Mouse (Mus musculus) midbrain, embryonic 11.5 days (tissue): Measurements from ENCODE around the gene Snx3. TPM values are rescaled to one million over a fixed set of nuclear protein-coding genes. Genes with fewer than 3 reads are reported as not detected.

ENCODE experiments used
- ATAC-seq: fragments of 200-750 bp; cut with Nextera tagmentation; 2 replicates; pipeline ENCODE4 v1.8.0; 2017; ENCODE audit warnings: moderate TSS enrichment, moderate library complexity; ENCODE audit not compliant: low FRiP score
- DNase-seq: peaks from one replicate; pipeline ENCODE4 v3.0.0; 2015; ENCODE audit warnings: low spot score; ENCODE audit errors: missing footprints
- H3K27ac ChIP-seq: fragments of 300-500 bp; sonication (generic); 2 replicates; pipeline ENCODE4 v1.5.1; 2014; ENCODE audit warnings: low read depth, low read length
- H3K27me3 ChIP-seq: fragments of 300-500 bp; sonication (generic); 2 replicates; pipeline ENCODE4 v1.6.1; 2014; ENCODE audit warnings: mild to moderate bottlenecking, low read length, moderate library complexity, mixed read lengths; ENCODE audit not compliant: control insufficient read depth, insufficient read depth
- H3K36me3 ChIP-seq: fragments of 300-500 bp; sonication (generic); 2 replicates; pipeline ENCODE4 v1.6.1; 2014; ENCODE audit warnings: mild to moderate bottlenecking, low read length, moderate library complexity, mixed read lengths; ENCODE audit not compliant: control insufficient read depth, insufficient read depth
- H3K4me1 ChIP-seq: fragments of 300-500 bp; sonication (generic); 2 replicates; pipeline ENCODE4 v1.6.1; 2014; ENCODE audit warnings: low read length; ENCODE audit not compliant: control insufficient read depth, insufficient read depth
- H3K4me2 ChIP-seq: fragments of 300-500 bp; sonication (generic); 2 replicates; pipeline ENCODE4 v1.6.1; 2014; ENCODE audit warnings: mild to moderate bottlenecking, moderate library complexity
- H3K4me3 ChIP-seq: fragments of 300-500 bp; sonication (generic); 2 replicates; pipeline ENCODE4 v1.5.1; 2014; ENCODE audit warnings: low read depth, low read length
- H3K9ac ChIP-seq: fragments of 300-500 bp; sonication (generic); 2 replicates; pipeline ENCODE4 v1.6.1; 2014; ENCODE audit warnings: low read length
- H3K9me3 ChIP-seq: fragments of 300-500 bp; sonication (generic); 2 replicates; pipeline ENCODE4 v1.6.1; 2016; ENCODE audit warnings: low read length; ENCODE audit not compliant: control insufficient read depth
- WGBS: fragments of 180-500 bp; shearing (Covaris S2); extraction: QIAGEN DNeasy Blood & Tissue Kit; methylation state at CpG from one replicate; pipeline ENCODE4 v1.1.7; 2014; 5-methylcytosine and 5-hydroxymethylcytosine counted together
- polyA plus RNA-seq: library from polyadenylated mRNA; unstranded; fragments of >200 nt; fragmentation: Nextera tagmentation; extraction: Ambion mirVana; gene quantifications from 2 replicates; pipeline ENCODE4 v1.2.1, GENCODE M21; 2014

Snx3 gene
- polyA plus RNA-seq, 1 experiment from 2014 or later, result 248 TPM

GRCm38 (mm10) chr10:42501161-42501560 lies 669 bp upstream of the Snx3 start:
- Histone ChIP-seq H3K4me1 (peaks cover 4% of the 10 kb centered on the region), H3K4me3 (peak overlapping the region; percentile 87; the same call in 1 of the 2 replicates), H3K27me3 (no peaks in the 10 kb centered on the region), H3K27ac (peak overlapping the region; percentile 87; the same call in 1 of the 2 replicates), H3K9me3 (no peaks in the 10 kb centered on the region), H3K4me2 (peak overlapping the region; percentile 79; the same call in 1 of the 2 replicates), H3K36me3 (no peaks in the 10 kb centered on the region), H3K9ac (peak overlapping the region; percentile 91; the same call in 1 of the 2 replicates)
- ATAC-seq, result no peak
- no peak for DNase-seq
- 87% methylated on average over 5 of the region's 5 CpGs for WGBS

GRCm38 (mm10) chr10:42502349-42503111 lies 700 bp downstream of the Snx3 start:
- peak overlapping the region; percentile 87 for H3K27ac ChIP-seq
- no peaks in the 10 kb centered on the region for H3K36me3 ChIP-seq
- peaks cover 4% of the 10 kb centered on the region for H3K4me1 ChIP-seq
- peak overlapping the region; percentile 87 for H3K4me3 ChIP-seq
- H3K9me3 ChIP-seq, result no peaks in the 10 kb centered on the region
- H3K9ac ChIP-seq, result peak overlapping the region; percentile 91
- no peaks in the 10 kb centered on the region for H3K27me3 ChIP-seq
- ATAC-seq (peak; percentile 67), DNase-seq (peak; percentile 95)
- under 1% methylated on average over 50 of the region's 55 CpGs for WGBS
- peak overlapping the region; percentile 79 for H3K4me2 ChIP-seq

- Histone ChIP-seq H3K4me2 (no peak overlapping the region), H3K27ac (no peak overlapping the region), H3K36me3 (no peaks in the 10 kb centered on the region; the same call in 1 of the 2 replicates), H3K4me3 (no peak overlapping the region), H3K9me3 (no peaks in the 10 kb centered on the region), H3K27me3 (no peaks in the 10 kb centered on the region), H3K9ac (no peak overlapping the region), H3K4me1 (peaks cover 4% of the 10 kb centered on the region)
- WGBS, result 92% methylated on average over 10 of the region's 10 CpGs
- no peak for ATAC-seq
- no peak for DNase-seq
These were observed 2.4 kb downstream of the Snx3 start for GRCm38 (mm10) chr10:42504096-42504710.

GRCm38 (mm10) chr10:42510141-42510540 lies 8.3 kb downstream of the Snx3 start:
- ATAC-seq (no peak), DNase-seq (no peak)

GRCm38 (mm10) chr10:42511184-42512135 lies 9.6 kb downstream of the Snx3 start:
- DNase-seq (no peak), ATAC-seq (no peak)
- 89% methylated on average over 6 of the region's 6 CpGs for WGBS
- H3K4me2 ChIP-seq, result no peak overlapping the region
- H3K4me3 ChIP-seq, result no peak overlapping the region
- no peaks in the 10 kb centered on the region for H3K4me1 ChIP-seq
- no peaks in the 10 kb centered on the region for H3K27me3 ChIP-seq
- no peaks in the 10 kb centered on the region; the same call in 1 of the 2 replicates for H3K36me3 ChIP-seq
- H3K27ac ChIP-seq, result no peak overlapping the region
- no peak overlapping the region for H3K9ac ChIP-seq
- H3K9me3 ChIP-seq, result no peaks in the 10 kb centered on the region

More at GRCm38 (mm10) chr10:42510141-42510540, 8.3 kb downstream of the Snx3 start:
- WGBS, result 82% methylated on average over 6 of the region's 6 CpGs
- no peaks in the 10 kb centered on the region for H3K9me3 ChIP-seq
- H3K27ac ChIP-seq, result no peak overlapping the region
- H3K4me1 ChIP-seq, result no peaks in the 10 kb centered on the region
- H3K27me3 ChIP-seq, result no peaks in the 10 kb centered on the region
- H3K36me3 ChIP-seq, result no peaks in the 10 kb centered on the region; the same call in 1 of the 2 replicates
- no peak overlapping the region for H3K9ac ChIP-seq
- no peak overlapping the region for H3K4me2 ChIP-seq
- H3K4me3 ChIP-seq, result no peak overlapping the region

GRCm38 (mm10) chr10:42514125-42514524 lies 12.3 kb downstream of the Snx3 start:
- no peak overlapping the region for H3K4me2 ChIP-seq
- no peak overlapping the region for H3K9ac ChIP-seq
- ATAC-seq (no peak), DNase-seq (no peak)
- H3K4me3 ChIP-seq, result no peak overlapping the region
- H3K9me3 ChIP-seq, result no peaks in the 10 kb centered on the region
- no peaks in the 10 kb centered on the region for H3K4me1 ChIP-seq
- H3K27ac ChIP-seq, result no peak overlapping the region
- no peaks in the 10 kb centered on the region for H3K27me3 ChIP-seq
- no peaks in the 10 kb centered on the region for H3K36me3 ChIP-seq

- Histone ChIP-seq H3K9ac (no peak overlapping the region), H3K36me3 (no peaks in the 10 kb centered on the region), H3K9me3 (no peaks in the 10 kb centered on the region), H3K27ac (no peak overlapping the region), H3K4me3 (no peak overlapping the region), H3K4me2 (no peak overlapping the region), H3K27me3 (no peaks in the 10 kb centered on the region), H3K4me1 (peaks cover under 1% of the 10 kb centered on the region; the same call in 1 of the 2 replicates)
- ATAC-seq (no peak), DNase-seq (no peak)
- 87% methylated on average over 8 of the region's 8 CpGs for WGBS
These were observed 16.5 kb downstream of the Snx3 start for GRCm38 (mm10) chr10:42518363-42518762.

- ATAC-seq (no peak), DNase-seq (no peak)
- H3K4me2 ChIP-seq, result no peak overlapping the region
- H3K27ac ChIP-seq, result no peak overlapping the region
- no peaks in the 10 kb centered on the region for H3K27me3 ChIP-seq
- 74% methylated on average over 5 of the region's 5 CpGs for WGBS
- no peaks in the 10 kb centered on the region for H3K9me3 ChIP-seq
- no peak overlapping the region for H3K4me3 ChIP-seq
- H3K9ac ChIP-seq, result no peak overlapping the region
- H3K4me1 ChIP-seq, result peaks cover 4% of the 10 kb centered on the region; the same call in 1 of the 2 replicates
- peaks cover 6% of the 10 kb centered on the region for H3K36me3 ChIP-seq
These were observed 19.6 kb downstream of the Snx3 start for GRCm38 (mm10) chr10:42521315-42521981.
